Mouse (Mus musculus) intestine, postnatal 0 days (tissue): ENCODE data around the gene Pdcd6. TPM values are rescaled to one million over a fixed set of nuclear protein-coding genes. Genes with fewer than 3 reads are reported as not detected.

Experiments
- ATAC-seq: fragments of 200-750 bp; cut with Nextera tagmentation; 2 replicates; pipeline ENCODE4 v1.8.0; 2017; ENCODE audit warnings: mild to moderate bottlenecking, moderate TSS enrichment, moderate library complexity
- H3K27ac ChIP-seq: fragments of 300-500 bp; sonication (generic); 2 replicates; pipeline ENCODE4 v1.5.1; 2014; ENCODE audit warnings: mild to moderate bottlenecking, low read depth, low read length, moderate library complexity
- H3K27me3 ChIP-seq: fragments of 300-500 bp; sonication (generic); replicated peaks from 2 replicates; pipeline ENCODE4 v1.6.1; 2014; ENCODE audit warnings: low read length, mixed read lengths; ENCODE audit not compliant: control insufficient read depth, insufficient read depth
- H3K36me3 ChIP-seq: fragments of 300-500 bp; sonication (generic); 2 replicates; pipeline ENCODE4 v1.6.1; 2014; ENCODE audit warnings: mild to moderate bottlenecking, moderate library complexity; ENCODE audit not compliant: control insufficient read depth, insufficient read depth
- H3K4me1 ChIP-seq: fragments of 300-500 bp; sonication (generic); replicated peaks from 2 replicates; pipeline ENCODE4 v1.6.1; 2014; ENCODE audit warnings: antibody characterized with exemption, low read length, mixed read lengths; ENCODE audit not compliant: control insufficient read depth, insufficient read depth
- H3K4me2 ChIP-seq: fragments of 300-500 bp; sonication (generic); replicated peaks from 2 replicates; pipeline ENCODE4 v1.6.1; 2014; ENCODE audit warnings: low read depth, mild to moderate bottlenecking, moderate library complexity
- H3K4me3 ChIP-seq: fragments of 300-500 bp; sonication (generic); 2 replicates; pipeline ENCODE4 v1.5.1; 2014; ENCODE audit warnings: low read depth, low read length
- H3K9ac ChIP-seq: fragments of 300-500 bp; sonication (generic); 2 replicates; pipeline ENCODE4 v1.6.1; 2014; ENCODE audit warnings: mild to moderate bottlenecking, low read depth, low read length
- H3K9me3 ChIP-seq: fragments of 300-500 bp; sonication (generic); 2 replicates; pipeline ENCODE4 v1.6.1; 2016; ENCODE audit warnings: mixed run types; ENCODE audit not compliant: control insufficient read depth
- CTCF ChIP-seq: sonication (generic); IDR thresholded peaks from 2 replicates; pipeline ENCODE4 v1.5.1; 2016; ENCODE audit warnings: low read depth, mild to moderate bottlenecking, control low read depth, antibody characterized with exemption, moderate library complexity
- WGBS: fragments of 180-500 bp; shearing (Covaris S2); extraction: QIAGEN DNeasy Blood & Tissue Kit; methylation state at CpG from one replicate; pipeline ENCODE4 v1.1.7; 2014; 5-methylcytosine and 5-hydroxymethylcytosine counted together
- polyA plus RNA-seq: library from polyadenylated mRNA; unstranded; fragments of >200 nt; fragmentation: Nextera tagmentation; extraction: Ambion mirVana; gene quantifications from 2 replicates; pipeline ENCODE4 v1.2.1, GENCODE M21; 2015

The Pdcd6 gene
- 312 and 334 TPM in 2 replicates for polyA plus RNA-seq

GRCm38 (mm10) chr13:74317170-74317849, at the start of gene Pdcd6:
TSS of gene Pdcd6 (minus strand) at chr13:74317580.
- Histone ChIP-seq H3K4me2 (peak within 1 kb of the TSS; percentile 79), H3K36me3 (peaks cover 30% of the 10 kb centered on the region), H3K9ac (peak within 1 kb of the TSS; percentile 88), H3K27ac (peak within 1 kb of the TSS; percentile 96), H3K4me3 (peak within 1 kb of the TSS; percentile 92), H3K4me1 (no peaks in the 10 kb centered on the region), H3K27me3 (no peaks in the 10 kb centered on the region), H3K9me3 (no peaks in the 10 kb centered on the region)
- under 1% methylated on average over 31 of the region's 36 CpGs for WGBS
- TF ChIP-seq CTCF, result no peak
- ATAC-seq, result peak; percentile 98

GRCm38 (mm10) chr13:74363859-74364235, 46.5 kb upstream of the Pdcd6 start, which contains the start of gene Lrrc14b:
TSS of gene Lrrc14b (minus strand) at chr13:74364005.
- TF ChIP-seq CTCF, result no peak
- Histone ChIP-seq H3K9ac (no peak within 1 kb of the TSS), H3K9me3 (no peaks in the 10 kb centered on the region), H3K27ac (no peak within 1 kb of the TSS), H3K36me3 (peaks cover 15% of the 10 kb centered on the region), H3K4me3 (no peak within 1 kb of the TSS), H3K27me3 (no peaks in the 10 kb centered on the region), H3K4me2 (no peak within 1 kb of the TSS), H3K4me1 (no peaks in the 10 kb centered on the region)
- no peak; the same call in 1 of the 2 replicates for ATAC-seq
- whole genome bisulfite sequencing, result 65% methylated on average over 8 of the region's 8 CpGs

- H3K27me3 ChIP-seq, result no peaks in the 10 kb centered on the region
- ATAC-seq, result 0 out of 2 replicates have a peak, but pooled peaks have one; percentile 27
- H3K9ac ChIP-seq, result no peak overlapping the region
- H3K9me3 ChIP-seq, result no peaks in the 10 kb centered on the region
- no peak overlapping the region for H3K4me2 ChIP-seq
- H3K4me3 ChIP-seq, result no peak overlapping the region
- no peak for TF ChIP-seq CTCF
- H3K27ac ChIP-seq, result no peak overlapping the region
- H3K4me1 ChIP-seq, result no peaks in the 10 kb centered on the region
- peaks cover 16% of the 10 kb centered on the region for H3K36me3 ChIP-seq
- WGBS, result 82% methylated on average over 13 of the region's 13 CpGs
Measured at GRCm38 (mm10) chr13:74363176-74363858, 45.9 kb upstream of the Pdcd6 start.

- Histone ChIP-seq H3K4me3 (no peak overlapping the region), H3K9me3 (no peaks in the 10 kb centered on the region), H3K4me2 (no peak overlapping the region), H3K9ac (no peak overlapping the region), H3K27ac (no peak overlapping the region), H3K27me3 (no peaks in the 10 kb centered on the region), H3K36me3 (peaks cover 25% of the 10 kb centered on the region), H3K4me1 (no peaks in the 10 kb centered on the region)
- 65% methylated on average over 2 of the region's 2 CpGs for WGBS
- ATAC-seq, result no peak
- no peak for TF ChIP-seq CTCF
Measured at GRCm38 (mm10) chr13:74362218-74362617, 44.8 kb upstream of the Pdcd6 start.

GRCm38 (mm10) chr13:74356491-74356890, 39.1 kb upstream of the Pdcd6 start:
- 96% methylated on average over 13 of the region's 13 CpGs for WGBS
- TF ChIP-seq CTCF, result no peak
- Histone ChIP-seq H3K4me3 (no peak overlapping the region), H3K9me3 (no peaks in the 10 kb centered on the region), H3K4me2 (no peak overlapping the region), H3K9ac (no peak overlapping the region), H3K36me3 (peaks cover 40% of the 10 kb centered on the region), H3K27me3 (no peaks in the 10 kb centered on the region), H3K27ac (no peak overlapping the region), H3K4me1 (no peaks in the 10 kb centered on the region)
- no peak for ATAC-seq

- WGBS, result 2% methylated on average over 15 of the region's 15 CpGs
Measured at GRCm38 (mm10) chr13:74350435-74350906, 33.1 kb upstream of the Pdcd6 start.

More at GRCm38 (mm10) chr13:74350435-74350906, 33.1 kb upstream of the Pdcd6 start:
- Histone ChIP-seq H3K4me2 (peak overlapping the region; percentile 68), H3K27ac (peak overlapping the region; percentile 86), H3K36me3 (peaks cover under 1% of the 10 kb centered on the region; the same call in 1 of the 2 replicates), H3K9ac (peak overlapping the region; percentile 94), H3K4me1 (0 out of 2 replicates have a peak, but pooled peaks cover 4% of the 10 kb centered on the region), H3K27me3 (no peaks in the 10 kb centered on the region), H3K4me3 (peak overlapping the region; percentile 83), H3K9me3 (no peaks in the 10 kb centered on the region)
- TF ChIP-seq CTCF, result no peak
- peak; percentile 23; the same call in 1 of the 2 replicates for ATAC-seq
